Mouse (Mus musculus) liver, embryonic 14.5 days (tissue): ENCODE results near the gene Abat. TPM values are rescaled to one million over a fixed set of nuclear protein-coding genes. Genes with fewer than 3 reads are reported as not detected.
A peak's percentile ranks its signal among the peaks of the same experiment; 100 is the strongest.

ENCODE experiments used
- ATAC-seq: fragments of 200-750 bp; cut with Nextera tagmentation; 2 replicates; pipeline ENCODE4 v1.8.0; 2017; ENCODE audit warnings: moderate number of reproducible peaks, mild to moderate bottlenecking, moderate library complexity; ENCODE audit not compliant: insufficient read depth
- DNase-seq, 3 experiments: peaks; one replicate each; pipeline ENCODE4 v3.0.0-alpha.2; 2012 to 2013; ENCODE audit warnings: low read depth in 3 of 3, low spot score in 3 of 3
- H3K27ac ChIP-seq: fragments of 300-500 bp; sonication (generic); 2 replicates; pipeline ENCODE4 v1.5.1; 2014; ENCODE audit warnings: moderate library complexity, mild to moderate bottlenecking, control low read depth, inconsistent platforms
- H3K27me3 ChIP-seq: fragments of 300-500 bp; sonication (generic); 2 replicates; pipeline ENCODE4 v1.6.1; 2014; ENCODE audit warnings: mild to moderate bottlenecking, low read length, moderate library complexity; ENCODE audit not compliant: control insufficient read depth, insufficient read depth
- H3K36me3 ChIP-seq: fragments of 300-500 bp; sonication (generic); replicated peaks from 2 replicates; pipeline ENCODE4 v1.6.1; 2014; ENCODE audit warnings: low read depth; ENCODE audit not compliant: control insufficient read depth, insufficient read depth
- H3K4me1 ChIP-seq, 2 experiments: fragments of 200-500 bp in 1 of 2; fragments of 300-500 bp in 1 of 2; sonication (generic) in 1 of 2; replicated peaks; 2 replicates each; pipeline ENCODE4 v1.6.1; 2012 to 2014; ENCODE audit warnings: antibody characterized with exemption in 1 of 2, inconsistent platforms in 1 of 2, low read length in 1 of 2; ENCODE audit not compliant: control insufficient read depth in 2 of 2, insufficient read depth in 2 of 2
- H3K4me2 ChIP-seq: fragments of 300-500 bp; sonication (generic); 2 replicates; pipeline ENCODE4 v1.6.1; 2014; ENCODE audit warnings: low read depth, mild to moderate bottlenecking, control low read depth, moderate library complexity
- H3K4me3 ChIP-seq, 2 experiments: fragments of 200-500 bp in 1 of 2; fragments of 300-500 bp in 1 of 2; sonication (generic) in 1 of 2; 2 replicates each; pipeline ENCODE4 v1.5.1; 2012 to 2014; ENCODE audit warnings: low read depth in 2 of 2, low read length in 2 of 2, mild to moderate bottlenecking in 2 of 2, control low read depth in 1 of 2, inconsistent platforms in 1 of 2, moderate library complexity in 1 of 2; ENCODE audit not compliant: insufficient read depth in 1 of 2
- H3K9ac ChIP-seq: fragments of 300-500 bp; sonication (generic); replicated peaks from 2 replicates; pipeline ENCODE4 v1.6.1; 2014; ENCODE audit warnings: mild to moderate bottlenecking, control low read depth, moderate library complexity
- H3K9me3 ChIP-seq: fragments of 300-500 bp; sonication (generic); 2 replicates; pipeline ENCODE4 v1.6.1; 2016; ENCODE audit warnings: low read length, mixed read lengths; ENCODE audit not compliant: control insufficient read depth
- CTCF ChIP-seq: IDR thresholded peaks from 2 replicates; pipeline ENCODE4 v1.5.1; 2016; ENCODE audit warnings: antibody characterized with exemption, low read depth, control low read depth
- EP300 ChIP-seq: IDR thresholded peaks from 2 replicates; pipeline ENCODE4 v1.6.1; 2016; ENCODE audit warnings: antibody characterized with exemption, low read depth
- WGBS: fragments of 180-500 bp; shearing (Covaris S2); extraction: QIAGEN DNeasy Blood & Tissue Kit; methylation state at CpG from one replicate; pipeline ENCODE4 v1.1.7; 2014; ENCODE audit not compliant: insufficient replicate concordance; 5-methylcytosine and 5-hydroxymethylcytosine counted together
- polyA plus RNA-seq, 2 experiments: library from polyadenylated mRNA; depleted of rRNA in 1 of 2; stranded (reverse) in 1 of 2; unstranded in 1 of 2; fragments of >200 nt; fragmentation: Nextera tagmentation in 1 of 2; extraction: Ambion mirVana in 1 of 2; gene quantifications; 2 replicates each; pipeline versions ENCODE4 v1.2.1 to v1.2.3; 2012 to 2014

Gene Abat
- polyA plus RNA-seq, 2 experiments = 12.8 to 13.7 TPM

DNA sequence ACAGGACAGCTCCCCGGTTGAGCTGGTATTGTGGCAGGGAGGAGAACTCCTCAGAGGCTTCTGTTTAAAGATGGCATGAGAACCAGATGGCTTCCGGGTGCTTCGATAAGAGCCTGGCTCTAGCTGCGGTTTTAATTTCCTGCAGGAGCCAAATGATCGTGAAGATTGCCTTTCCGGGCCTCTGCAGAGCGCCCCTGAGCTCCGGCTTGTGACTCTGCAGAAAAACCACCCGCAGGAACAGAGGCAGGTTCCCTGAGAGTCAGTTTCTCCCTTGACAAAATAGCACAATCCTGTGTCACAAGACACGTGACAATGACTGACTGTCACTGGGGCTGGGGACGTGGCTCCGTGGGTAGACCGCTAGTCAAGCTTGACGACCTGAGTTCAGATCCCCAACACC, 16.8 kb downstream of the Abat start:
- no peak overlapping the region for H3K4me3 ChIP-seq
- peak in 1 of 3 experiments; percentile 3 for DNase-seq
- H3K27me3 ChIP-seq = no peaks in the 10 kb centered on the region
- no peaks in the 10 kb centered on the region for H3K36me3 ChIP-seq
- no peak overlapping the region for H3K4me2 ChIP-seq
- 57% methylated on average over 14 of the region's 14 CpGs for WGBS
- H3K27ac ChIP-seq = no peak overlapping the region
- H3K9me3 ChIP-seq = no peaks in the 10 kb centered on the region
- ATAC-seq = peak; percentile 51; the same call in 1 of the 2 replicates
- TF ChIP-seq CTCF (no peak), EP300 (no peak)
- H3K9ac ChIP-seq = no peak overlapping the region
- peaks cover 0 to 12% of the 10 kb centered on the region in 2 experiments; a peak in 2 of 4 replicates for H3K4me1 ChIP-seq

DNA sequence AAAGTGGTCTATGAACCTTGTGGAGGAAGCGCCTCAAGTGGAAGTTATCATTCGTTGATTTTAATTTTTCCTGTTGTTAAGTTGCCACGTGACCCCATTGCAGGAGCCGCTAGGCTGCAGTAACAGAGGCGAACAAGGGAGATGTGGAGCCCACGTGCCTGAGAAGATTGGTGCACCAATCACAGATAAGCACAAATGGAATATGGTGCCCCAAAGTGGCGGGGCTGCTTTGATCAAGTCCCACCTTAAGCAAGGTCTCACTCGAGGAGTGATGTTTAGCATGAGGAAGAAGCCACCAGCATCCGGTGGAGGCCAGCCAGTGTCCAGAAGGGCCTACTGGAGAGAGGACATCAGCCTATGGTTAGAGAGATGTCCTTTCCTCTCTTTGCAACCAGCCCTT, 19.2 kb downstream of the Abat start:
- TF ChIP-seq EP300 (no peak), CTCF (no peak)
- H3K4me2 ChIP-seq = no peak overlapping the region
- WGBS = 66% methylated on average over 9 of the region's 9 CpGs

DNA sequence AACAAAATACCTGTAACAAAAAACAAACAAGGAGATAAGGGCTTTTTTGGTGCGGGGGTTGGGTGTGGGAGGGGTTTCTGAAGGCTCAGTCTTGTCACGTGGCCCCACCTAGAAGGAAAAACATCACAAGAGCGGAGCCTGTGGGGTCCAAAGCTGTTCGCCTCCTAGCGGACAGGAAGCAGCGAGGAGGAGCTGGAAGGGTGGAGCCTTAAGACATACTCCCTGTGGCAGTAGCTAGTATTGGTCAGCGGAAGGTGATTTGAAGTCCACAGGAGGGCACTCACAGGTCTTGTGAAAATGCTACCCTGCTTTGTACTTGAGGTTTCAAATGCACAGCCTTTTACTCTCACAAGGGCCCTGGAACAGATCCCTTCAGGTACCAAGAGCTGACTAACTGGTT, 19.7 kb downstream of the Abat start:
- H3K4me2 ChIP-seq = no peak overlapping the region
- ATAC-seq (no peak), DNase-seq (no peak)
- TF ChIP-seq EP300 = no peak
- TF ChIP-seq CTCF = no peak
- H3K4me1 ChIP-seq = peaks cover 0 to 2% of the 10 kb centered on the region in 2 experiments; a peak in 1 of 4 replicates
- H3K9ac ChIP-seq = no peak overlapping the region
- no peaks in the 10 kb centered on the region for H3K36me3 ChIP-seq
- H3K27ac ChIP-seq = no peak overlapping the region
- H3K9me3 ChIP-seq = no peaks in the 10 kb centered on the region
- 47% methylated on average over 7 of the region's 7 CpGs for WGBS
- no peak overlapping the region for H3K4me3 ChIP-seq
- H3K27me3 ChIP-seq = no peaks in the 10 kb centered on the region

More for the DNA sequence above, 19.2 kb downstream of the Abat start:
- H3K4me1 ChIP-seq = peaks cover 0 to 2% of the 10 kb centered on the region in 2 experiments; a peak in 1 of 4 replicates
- H3K9me3 ChIP-seq = no peaks in the 10 kb centered on the region
- DNase-seq (no peak), ATAC-seq (no peak)
- no peak overlapping the region for H3K4me3 ChIP-seq
- H3K27me3 ChIP-seq = no peaks in the 10 kb centered on the region
- no peaks in the 10 kb centered on the region for H3K36me3 ChIP-seq
- H3K9ac ChIP-seq = no peak overlapping the region
- no peak overlapping the region for H3K27ac ChIP-seq

DNA sequence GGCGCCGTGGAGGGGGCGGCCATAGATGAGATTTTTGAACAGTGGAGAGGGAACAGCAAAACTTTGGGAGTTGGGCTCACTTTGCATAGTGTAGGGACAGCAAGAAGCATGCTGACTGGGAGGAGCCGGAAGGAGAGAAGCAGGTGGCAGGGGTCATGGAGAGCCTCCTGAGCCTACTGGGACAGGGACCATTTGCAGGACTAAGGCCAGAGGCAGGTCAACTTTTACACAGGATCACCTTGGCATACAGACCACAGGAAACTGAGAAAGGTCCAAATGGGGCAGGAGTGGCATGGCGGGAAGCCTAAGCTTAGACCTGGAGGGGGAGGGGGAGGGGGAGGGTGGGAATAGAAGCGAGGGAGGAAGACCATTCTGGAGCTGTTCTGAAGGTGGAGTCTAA, 20.2 kb downstream of the Abat start:
- Histone ChIP-seq H3K27ac (no peak overlapping the region), H3K27me3 (no peaks in the 10 kb centered on the region), H3K9me3 (no peaks in the 10 kb centered on the region), H3K4me1 (peaks cover 0 to 2% of the 10 kb centered on the region in 2 experiments; a peak in 1 of 4 replicates), H3K9ac (no peak overlapping the region), H3K36me3 (no peaks in the 10 kb centered on the region), H3K4me3 (no peak overlapping the region), H3K4me2 (no peak overlapping the region)
- WGBS = 67% methylated on average over 6 of the region's 6 CpGs
- TF ChIP-seq EP300 = no peak
- no peak for TF ChIP-seq CTCF
- ATAC-seq (no peak), DNase-seq (no peak)

DNA sequence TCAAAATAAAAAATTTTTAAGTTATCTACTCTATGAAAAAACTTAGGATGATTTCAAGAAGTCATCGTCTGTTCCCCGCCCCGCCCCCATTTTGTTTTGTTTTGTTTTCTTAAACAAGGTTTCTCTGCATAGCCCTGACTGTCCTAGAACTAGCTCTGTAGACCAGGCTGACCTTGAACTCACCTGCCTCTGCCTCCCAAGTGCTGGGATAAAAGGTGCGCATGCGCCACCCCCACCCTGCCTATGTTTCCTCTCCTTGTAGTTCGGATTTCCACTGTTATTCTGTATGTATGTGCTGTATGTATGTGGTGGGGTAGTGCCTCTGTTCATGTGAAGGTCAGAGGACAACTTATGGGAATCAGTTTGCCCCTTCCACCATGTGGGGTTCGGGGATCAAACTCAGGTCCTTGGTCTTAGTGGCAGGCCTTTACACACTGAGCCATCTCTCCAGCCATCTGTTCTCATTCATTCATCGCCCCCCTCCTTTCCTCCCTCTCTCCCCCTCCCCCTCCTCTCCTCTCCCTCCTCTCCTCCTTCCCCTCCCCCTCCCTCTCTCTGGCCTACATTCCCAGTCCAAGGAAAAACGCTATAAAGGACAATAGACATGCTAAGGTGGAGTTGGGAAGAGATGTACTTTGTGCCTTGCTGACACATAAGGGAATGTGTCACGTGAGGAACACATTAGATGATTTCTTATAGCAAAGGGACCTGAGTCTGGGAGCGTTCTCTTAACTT, 21.4 kb downstream of the Abat start:
- Histone ChIP-seq H3K27ac (no peak overlapping the region), H3K4me1 (peaks cover 0 to 2% of the 10 kb centered on the region in 2 experiments; a peak in 1 of 4 replicates), H3K9me3 (no peaks in the 10 kb centered on the region), H3K36me3 (no peaks in the 10 kb centered on the region), H3K27me3 (no peaks in the 10 kb centered on the region), H3K4me3 (no peak overlapping the region), H3K4me2 (no peak overlapping the region), H3K9ac (no peak overlapping the region)
- no peak for DNase-seq
- WGBS = 63% methylated on average over 11 of the region's 11 CpGs
- TF ChIP-seq EP300 (no peak), CTCF (no peak)
- ATAC-seq = no peak
